Mouse (Mus musculus): ENCODE data around the gene Zdhhc14. TPM values are rescaled to one million over a fixed set of nuclear protein-coding genes. Genes with fewer than 3 reads are reported as not detected.

Gene Zdhhc14
- total RNA-seq, 2 experiments from 2014 or later: 3.6 to 5.6 TPM

- DNase-seq (ENCODE audit: low spot score in 2 of 2): no peak
Observed at GRCm38 (mm10) chr17:5722802-5723201, 230.4 kb downstream of the Zdhhc14 start.

- no peak for DNase-seq (ENCODE audit: low spot score in 2 of 2)
Observed at GRCm38 (mm10) chr17:5723601-5724189, 231.3 kb downstream of the Zdhhc14 start.

GRCm38 (mm10) chr17:5729587-5730125 is 237.3 kb downstream of the Zdhhc14 start:
- no peak for DNase-seq (ENCODE audit: low spot score in 2 of 2)

- DNase-seq (ENCODE audit: low spot score in 2 of 2): no peak
Observed at GRCm38 (mm10) chr17:5730538-5730937, 238.2 kb downstream of the Zdhhc14 start.

- DNase-seq (ENCODE audit: low spot score in 2 of 2): peak; percentile 37 to 54
Observed at GRCm38 (mm10) chr17:5733400-5733799, 241.0 kb downstream of the Zdhhc14 start.

GRCm38 (mm10) chr17:5741061-5741460 is 248.7 kb downstream of the Zdhhc14 start:
- no peak for DNase-seq (ENCODE audit: low spot score in 2 of 2)

GRCm38 (mm10) chr17:5744016-5744415 is 251.7 kb downstream of the Zdhhc14 start:
- no peak for DNase-seq (ENCODE audit: low spot score in 2 of 2)

- no peak for DNase-seq (ENCODE audit: low spot score in 2 of 2)
Observed at GRCm38 (mm10) chr17:5746378-5746777, 254.0 kb downstream of the Zdhhc14 start.

- no peak for DNase-seq (ENCODE audit: low spot score in 2 of 2)
Observed at GRCm38 (mm10) chr17:5747539-5748500, 255.5 kb downstream of the Zdhhc14 start.

- DNase-seq (ENCODE audit: low spot score in 2 of 2): peak in 1 of 2 experiments; percentile 37
Observed at GRCm38 (mm10) chr17:5748501-5748894, 256.1 kb downstream of the Zdhhc14 start.

GRCm38 (mm10) chr17:5750278-5750677 is 257.9 kb downstream of the Zdhhc14 start:
- no peak for DNase-seq (ENCODE audit: low spot score in 2 of 2)

GRCm38 (mm10) chr17:5751066-5751465 is 258.7 kb downstream of the Zdhhc14 start:
- no peak for DNase-seq (ENCODE audit: low spot score in 2 of 2)

- DNase-seq (ENCODE audit: low spot score in 2 of 2): no peak
Observed at GRCm38 (mm10) chr17:5752322-5752715, 260.0 kb downstream of the Zdhhc14 start.

- peak; percentile 85 to 87 for DNase-seq (ENCODE audit: low spot score in 2 of 2)
Observed at GRCm38 (mm10) chr17:5752716-5753585, 260.6 kb downstream of the Zdhhc14 start.

- DNase-seq (ENCODE audit: low spot score in 2 of 2): no peak
Observed at GRCm38 (mm10) chr17:5755489-5755888, 263.1 kb downstream of the Zdhhc14 start.

GRCm38 (mm10) chr17:5756065-5756464 is 263.7 kb downstream of the Zdhhc14 start:
- no peak for DNase-seq (ENCODE audit: low spot score in 2 of 2)

GRCm38 (mm10) chr17:5756855-5757254 is 264.5 kb downstream of the Zdhhc14 start:
- DNase-seq (ENCODE audit: low spot score in 2 of 2): no peak

- no peak for DNase-seq (ENCODE audit: low spot score in 2 of 2)
Observed at GRCm38 (mm10) chr17:5763768-5764167, 271.4 kb downstream of the Zdhhc14 start.

GRCm38 (mm10) chr17:5764270-5764669 is 271.9 kb downstream of the Zdhhc14 start:
- no peak for DNase-seq (ENCODE audit: low spot score in 2 of 2)

- DNase-seq (ENCODE audit: low spot score in 2 of 2): no peak
Observed at GRCm38 (mm10) chr17:5765746-5766145, 273.4 kb downstream of the Zdhhc14 start.

GRCm38 (mm10) chr17:5768164-5768705 is 275.9 kb downstream of the Zdhhc14 start:
- no peak for DNase-seq (ENCODE audit: low spot score in 2 of 2)
